Comparison of ENCODE assay signal across 14 mouse cellular contexts in genomic region chr14:121660918-121661317, GRCm38 (mm10).
DNase-seq lines count a peak whose midpoint lies in the region; TF ChIP-seq lines count a peak whose summit lies in the region.
"Had no signal": no experiment of that assay in that cellular context is flagged by ENCODE, and none has a peak within 500 bp of the region (broad histone marks: within the 10 kb centered on the region; RNA-seq: fewer than 3 reads in every experiment).

No protein-coding gene starts in this region.

- no peak for TF ChIP-seq CTCF in heart, adult 2 months (IDR thresholded peaks at IDR 0.05)

- no peak overlapping the region for H3K4me3 ChIP-seq in heart, adult 2 months
- H3K4me3 ChIP-seq in hindbrain, embryonic 10.5 days = no peak overlapping the region
- H3K4me3 ChIP-seq: megakaryocyte, embryonic 14.5 days had no signal

- DNase-seq in heart, adult 2 months = no peak
- DNase-seq in heart, postnatal 14 days = no peak
- DNase-seq in retina, adult 2 months (ENCODE audit: low read depth, low spot score) = peak; percentile 22
- DNase-seq in retina, embryonic 14.5 days (ENCODE audit: low spot score) = no peak
- peak; percentile 57 for DNase-seq in lung, postnatal 10 days
- DNase-seq in adrenal gland, postnatal 25 days = no peak
- DNase-seq in hindbrain, embryonic 10.5 days (ENCODE audit: low spot score) = no peak
- DNase-seq in spleen, adult 18-20 months = no peak
- DNase-seq: cerebellum, postnatal 10 days; layer of hippocampus, adult 9-11 months; right cerebral cortex, postnatal 14 days; thymus, postnatal 4 days had no signal

- no peak for TF ChIP-seq POLR2A in heart, adult 2 months (IDR thresholded peaks at IDR 0.05; ENCODE audit: insufficient read depth, low read depth, low read length)

- 24% methylated on average over 8 of the region's 8 CpGs for WGBS in heart, adult 2 months
- 62% methylated on average over 8 of the region's 8 CpGs for WGBS in hindbrain, embryonic 10.5 days

- no peaks in the 10 kb centered on the region for H3K79me2 ChIP-seq in heart, adult 2 months (replicated peaks; ENCODE audit: control insufficient read depth, insufficient read depth, low read length)

- peaks cover under 1% of the 10 kb centered on the region; the same call in 1 of the 2 replicates for H3K9me3 ChIP-seq in hindbrain, embryonic 10.5 days

- no peak for TF ChIP-seq EP300 in heart, adult 2 months (IDR thresholded peaks at IDR 0.05; ENCODE audit: insufficient read depth, low read depth, low read length)

- no peaks in the 10 kb centered on the region for H3K27me3 ChIP-seq in heart, adult 2 months (ENCODE audit: control insufficient read depth, insufficient read depth, low read length)
- no peaks in the 10 kb centered on the region for H3K27me3 ChIP-seq in hindbrain, embryonic 10.5 days (ENCODE audit: insufficient read depth, poor library complexity, severe bottlenecking)

- H3K27ac ChIP-seq in heart, adult 2 months = peak overlapping the region; percentile 54
- H3K27ac ChIP-seq in hindbrain, embryonic 10.5 days = no peak overlapping the region
- H3K27ac ChIP-seq: hindbrain, embryonic 14.5 days had no signal

- intact Hi-C loops in heart, adult 2 months (cut with DNase I) = loop anchor here (1.0 to 2.0 kb wide), 2 partner anchors 14 kb away; no protein-coding TSS in a partner anchor
- intact Hi-C loops in heart, postnatal 14 days (cut with DNase I) = no loop called here

- H3K9ac ChIP-seq in heart, adult 2 months (ENCODE audit: low read depth, low read length) = no peak overlapping the region
- H3K9ac ChIP-seq: hindbrain, embryonic 14.5 days had no signal

- H3K36me3 ChIP-seq in heart, adult 2 months (ENCODE audit: control insufficient read depth, insufficient read depth, low read length) = peaks cover 23% of the 10 kb centered on the region
- H3K36me3 ChIP-seq in hindbrain, embryonic 10.5 days = 0 out of 2 replicates have a peak, but pooled peaks cover 2% of the 10 kb centered on the region

- H3K4me1 ChIP-seq in heart, adult 2 months (ENCODE audit: control insufficient read depth, insufficient read depth, low read length) = peaks cover 14% of the 10 kb centered on the region
- no peaks in the 10 kb centered on the region for H3K4me1 ChIP-seq in hindbrain, embryonic 10.5 days (replicated peaks)

Comparison
In these comparisons a context has a peak if more than half of its experiments do, and no peak if none do; other contexts are left out.
1. DNase-seq: peak in retina, adult 2 months (single experiment) and lung, postnatal 10 days (single experiment); none in heart, adult 2 months (0 of 2), heart, postnatal 14 days (0 of 2), retina, embryonic 14.5 days (single experiment), adrenal gland, postnatal 25 days (single experiment), hindbrain, embryonic 10.5 days (single experiment) and spleen, adult 18-20 months (0 of 2).